Mouse (Mus musculus) kidney, adult 2 months (tissue): ENCODE measurements around the gene Trpm3.

Experiments
- CTCF ChIP-seq: fragments of 200-500 bp; conservative IDR thresholded peaks from 2 replicates; pipeline ENCODE4 v1.5.1; 2011; ENCODE audit warnings: low read depth, mild to moderate bottlenecking, control low read depth, low read length, moderate library complexity, mixed read lengths; ENCODE audit not compliant: insufficient read depth, insufficient read length
- POLR2A ChIP-seq: fragments of 200-500 bp; IDR thresholded peaks from one replicate; pipeline ENCODE4 v1.6.1; 2011; ENCODE audit warnings: low read depth, low read length, control low read depth

DNA sequence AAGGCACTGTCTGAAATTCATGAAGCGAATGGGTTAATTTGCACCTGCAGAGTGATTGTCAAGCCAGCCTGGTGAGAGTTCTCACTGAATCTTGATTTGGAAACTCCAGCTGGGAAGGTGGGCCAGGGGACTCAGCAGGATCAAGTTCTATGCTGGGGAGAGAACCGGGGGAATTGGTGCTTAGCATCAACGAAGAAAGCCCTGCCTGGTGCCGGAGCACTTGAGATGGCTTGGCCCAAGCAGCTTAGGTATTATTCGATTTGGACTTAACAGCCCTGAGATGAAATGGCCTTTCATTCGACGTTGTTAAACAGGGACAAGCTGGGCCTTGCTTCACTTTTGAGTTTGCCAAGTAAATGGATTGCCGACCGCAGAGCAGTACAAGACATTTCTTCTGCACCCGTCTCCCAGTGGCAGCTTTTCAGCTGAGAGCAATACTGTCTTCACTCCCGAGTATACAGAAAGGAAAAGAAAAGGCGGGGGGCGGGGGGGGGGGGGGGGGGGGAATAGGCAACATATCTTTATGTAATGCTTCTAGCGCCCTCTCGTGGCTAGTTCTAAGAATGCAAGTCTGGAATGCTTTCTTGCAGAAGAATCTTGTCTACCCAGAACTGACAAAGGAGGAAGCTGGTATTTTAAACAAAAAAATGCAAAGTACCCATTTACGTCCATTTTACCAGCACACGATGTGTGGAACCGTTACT, 165.3 kb downstream of the Trpm3 start:
- no peak for TF ChIP-seq CTCF
- no peak for TF ChIP-seq POLR2A
